Mouse (Mus musculus) brain, embryonic 14.5 days (tissue): ENCODE measurements around the gene Naga.

ENCODE experiments used
- CTCF ChIP-seq: fragments of 200-500 bp; IDR thresholded peaks from 2 replicates; pipeline ENCODE4 v1.5.1; 2012; ENCODE audit warnings: inconsistent platforms, mild to moderate bottlenecking, moderate library complexity, borderline replicate concordance; ENCODE audit not compliant: insufficient read depth, insufficient read length; ENCODE audit errors: extremely low read depth
- POLR2A ChIP-seq: fragments of 200-500 bp; IDR thresholded peaks from 2 replicates; pipeline ENCODE4 v1.6.1; 2012; ENCODE audit warnings: mild to moderate bottlenecking, inconsistent platforms, borderline replicate concordance; ENCODE audit not compliant: poor library complexity, insufficient read depth, insufficient read length, severe bottlenecking; ENCODE audit errors: extremely low read depth

GRCm38 (mm10) chr15:82348999-82349341 is 10.2 kb upstream of the Naga start:
- no peak for TF ChIP-seq POLR2A
- no peak for TF ChIP-seq CTCF
